Mouse (Mus musculus) urinary bladder, postnatal 36 days (tissue): Measurements from ENCODE around the gene Klhdc7a.

Source experiments
- DNase-seq, 2 experiments: peaks; one replicate each; pipeline ENCODE4 v3.0.0; 2022; ENCODE audit warnings: low spot score in 2 of 2, mixed read lengths in 1 of 2

Klhdc7a gene

GRCm38 (mm10) chr4:139960086-139960713 is 7.6 kb downstream of the Klhdc7a start:
- DNase-seq = no peak

GRCm38 (mm10) chr4:139959188-139959587 is 8.6 kb downstream of the Klhdc7a start:
- DNase-seq = no peak

- no peak for DNase-seq
Observed at GRCm38 (mm10) chr4:139950876-139951485, 16.8 kb downstream of the Klhdc7a start.

- DNase-seq = peak in 1 of 2 experiments; percentile 41
Observed at GRCm38 (mm10) chr4:139950431-139950848, 17.4 kb downstream of the Klhdc7a start.

- no peak for DNase-seq
Observed at GRCm38 (mm10) chr4:139948591-139948990, 19.2 kb downstream of the Klhdc7a start.

GRCm38 (mm10) chr4:139947341-139947740 is 20.5 kb downstream of the Klhdc7a start:
- no peak for DNase-seq

- no peak for DNase-seq
Observed at GRCm38 (mm10) chr4:139941831-139942230, 26.0 kb downstream of the Klhdc7a start.

GRCm38 (mm10) chr4:139935557-139935956 is 32.3 kb downstream of the Klhdc7a start:
- no peak for DNase-seq

GRCm38 (mm10) chr4:139932970-139933801 is 34.6 kb downstream of the Klhdc7a start:
- DNase-seq = no peak

- DNase-seq = no peak
Observed at GRCm38 (mm10) chr4:139931790-139932510, 35.9 kb downstream of the Klhdc7a start.

- no peak for DNase-seq
Observed at GRCm38 (mm10) chr4:139930885-139931284, 36.9 kb downstream of the Klhdc7a start.

GRCm38 (mm10) chr4:139926161-139926561 is 41.7 kb downstream of the Klhdc7a start:
- DNase-seq = no peak

GRCm38 (mm10) chr4:139925275-139926160 is 42.3 kb downstream of the Klhdc7a start:
- no peak for DNase-seq

- peak in 1 of 2 experiments; percentile 41 for DNase-seq
Observed at GRCm38 (mm10) chr4:139916731-139917130, 51.1 kb downstream of the Klhdc7a start.
